Mouse (Mus musculus) MN1 (cell line): ENCODE data around the gene Cenpn.

ENCODE experiments used
- DNase-seq: peaks from one replicate; pipeline ENCODE4 v3.0.0-alpha.2; 2016; ENCODE audit warnings: low spot score

Gene Cenpn

DNA sequence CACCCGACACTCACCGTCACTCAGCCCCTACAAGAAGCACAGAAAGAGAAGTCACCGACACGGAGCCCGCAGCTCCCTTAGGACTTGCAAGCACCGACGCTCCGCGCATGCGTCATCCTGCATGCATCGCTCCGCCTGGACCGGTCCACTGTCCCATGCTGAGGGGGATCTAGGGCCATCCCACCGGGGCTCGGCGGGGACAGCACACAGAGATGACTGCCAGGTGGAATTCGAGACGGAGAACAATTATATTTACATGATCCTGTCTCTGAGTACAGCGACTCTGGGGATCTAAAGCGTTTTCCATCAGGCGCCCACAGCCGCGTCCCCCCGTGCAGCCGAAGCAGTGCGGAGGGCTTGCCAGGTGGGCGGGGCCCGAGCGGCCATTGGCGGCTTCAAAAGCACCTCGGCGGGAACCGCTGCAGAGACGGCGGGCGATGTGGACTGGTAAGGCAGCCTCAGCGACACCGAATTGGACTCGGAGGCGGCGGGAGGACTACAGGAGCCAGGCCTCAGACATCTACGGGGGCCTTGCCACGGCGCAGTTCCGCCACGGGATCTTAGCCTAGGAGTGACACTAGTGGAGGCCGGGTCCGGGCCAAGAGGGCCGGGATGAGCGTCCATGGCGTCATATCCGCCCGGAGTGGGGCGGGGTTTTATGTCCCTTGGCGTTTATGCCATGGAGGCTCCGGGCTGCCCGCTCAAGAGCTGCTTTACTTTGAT lies at the start of gene Cenpn, which contains the start of gene Cmc2:
Gene Cenpn (plus strand): TSS at position 394 of the 723 bp plus-strand sequence.
Gene Cmc2 (minus strand): TSS at position 119 of the 723 bp plus-strand sequence.
- DNase-seq = peak; percentile 99

DNA sequence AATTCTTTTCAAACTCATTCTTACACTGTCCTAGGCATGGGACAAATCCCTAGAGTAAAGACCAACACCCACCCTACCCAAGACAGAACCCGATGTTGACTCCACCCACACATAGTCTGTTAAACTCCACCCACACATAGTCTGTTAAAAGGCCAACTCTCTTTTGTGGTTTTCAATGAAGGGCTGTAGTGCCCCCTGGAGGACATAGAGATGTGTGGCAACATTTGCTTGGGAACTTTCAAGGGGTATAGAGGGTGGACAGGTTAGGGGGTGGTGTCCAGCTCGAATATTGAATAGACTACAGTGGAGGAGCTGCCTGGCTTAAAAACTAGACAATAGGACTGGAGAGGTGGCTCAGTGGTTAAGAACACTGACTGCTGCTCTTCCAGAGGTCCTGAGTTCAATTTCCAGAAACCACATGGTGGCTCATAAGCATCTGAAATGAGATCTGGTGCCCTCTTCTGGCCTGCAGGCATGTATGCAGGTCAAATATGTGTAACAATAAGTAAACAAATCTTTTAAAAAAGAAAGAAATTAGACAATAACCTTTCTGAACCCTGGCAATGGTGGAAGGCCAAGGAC lies 48.7 kb upstream of the Cenpn start:
- no peak for DNase-seq

DNA sequence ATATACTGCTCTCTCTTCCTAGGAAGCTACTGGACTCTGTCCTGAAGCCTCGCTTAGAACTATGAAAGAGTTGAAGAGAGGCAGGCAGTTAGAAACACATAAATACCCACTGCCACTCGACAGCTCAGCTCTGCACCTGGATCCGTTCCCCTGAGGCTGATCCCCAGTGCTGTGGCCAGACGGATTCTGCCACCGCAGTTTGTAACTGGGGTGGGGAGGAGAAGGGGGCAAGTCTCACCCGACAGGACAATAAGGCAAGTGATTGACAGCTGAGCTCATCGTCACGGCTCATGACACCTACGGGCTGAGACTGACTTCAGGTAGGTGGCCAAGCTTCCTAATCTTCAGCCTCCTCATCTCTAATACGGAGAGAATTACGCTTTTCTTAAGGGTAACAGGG lies 47.9 kb upstream of the Cenpn start:
- DNase-seq = no peak

DNA sequence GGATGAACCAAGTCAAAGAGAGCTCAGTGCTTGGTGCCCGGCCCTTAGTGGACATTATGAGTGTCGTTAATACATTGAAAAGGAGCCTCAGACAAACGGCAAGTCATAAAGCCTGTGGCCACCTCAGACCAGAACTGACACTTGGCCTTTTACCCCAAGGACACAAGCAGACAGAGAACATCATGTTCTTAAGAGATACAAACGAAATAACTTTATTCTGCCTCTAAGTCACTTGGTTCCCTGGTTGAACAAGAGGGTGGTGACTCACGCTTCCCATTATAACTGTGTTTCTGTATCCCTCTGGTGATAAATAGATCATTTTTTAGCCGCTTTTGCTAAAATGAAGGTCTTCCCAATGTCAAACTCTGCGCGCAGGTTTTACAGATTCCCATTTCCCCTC lies 47.5 kb upstream of the Cenpn start:
- DNase-seq = no peak

DNA sequence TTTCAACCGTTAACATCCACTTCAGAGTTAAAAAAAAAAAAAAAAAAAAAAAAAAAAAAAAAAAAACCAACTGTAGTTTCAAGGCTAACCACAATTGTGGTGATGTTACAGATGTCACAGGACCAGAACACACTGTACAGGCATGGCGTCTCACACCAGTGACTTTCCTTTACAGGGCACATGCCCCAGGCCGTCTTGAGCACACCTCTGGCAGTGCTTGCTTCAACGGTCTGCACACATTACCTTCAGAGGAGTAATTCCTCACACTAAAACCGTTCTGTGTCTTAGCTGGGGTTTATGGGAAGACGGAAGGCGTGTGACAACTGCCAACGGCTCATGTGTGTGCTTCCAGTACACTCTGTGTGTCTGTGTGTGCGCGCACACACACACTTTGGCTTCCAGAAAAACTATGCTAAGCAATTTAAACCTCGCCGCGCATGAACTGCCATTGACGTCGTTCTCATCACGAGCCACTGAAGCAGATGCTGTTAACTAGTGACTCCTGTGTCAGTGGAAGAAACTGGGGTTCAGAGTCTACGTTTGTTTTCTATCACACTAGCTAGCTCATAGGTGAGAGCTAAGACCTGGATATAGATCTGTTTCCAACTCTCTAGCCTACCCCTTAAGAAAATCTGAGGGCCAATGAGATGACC lies 45.6 kb upstream of the Cenpn start:
- DNase-seq = no peak

DNA sequence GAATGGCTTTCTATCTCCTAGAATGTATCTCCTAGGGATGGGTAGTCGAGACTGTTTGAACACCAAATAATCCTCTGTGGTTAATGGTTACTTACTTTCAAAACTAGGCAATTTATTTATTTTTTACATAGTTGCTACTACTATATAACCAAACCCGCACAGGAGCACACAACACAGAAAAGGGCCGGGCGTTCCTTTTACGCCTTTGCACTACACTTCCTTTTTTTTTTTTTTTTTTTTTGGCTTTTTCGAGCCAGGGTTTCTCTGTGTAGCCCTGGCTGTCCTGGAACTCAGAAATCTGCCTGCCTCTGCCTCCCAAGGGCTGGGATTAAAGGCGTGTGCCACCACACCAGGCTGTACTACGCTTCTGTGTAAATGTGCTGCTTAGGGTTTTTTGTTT lies 40.1 kb upstream of the Cenpn start:
- DNase-seq = no peak

DNA sequence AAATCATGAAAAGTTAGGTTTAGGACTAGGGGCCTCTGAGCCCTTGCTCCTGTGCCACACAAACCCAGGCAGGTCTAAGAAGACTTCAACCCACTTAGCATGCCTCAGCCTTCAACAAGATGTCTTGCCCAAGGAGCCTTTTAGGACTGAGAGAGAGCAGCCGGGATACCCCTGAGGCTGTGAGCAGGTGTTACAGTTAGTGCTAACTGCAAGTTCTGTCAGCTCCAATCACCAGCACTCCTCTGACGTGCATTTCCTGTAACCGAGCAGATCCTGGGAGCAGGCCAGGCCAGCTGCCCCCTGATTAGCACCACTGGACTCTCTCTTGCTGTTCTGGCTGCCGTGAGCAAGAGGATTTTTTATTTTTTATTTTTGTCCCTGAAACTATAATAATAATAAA lies 33.7 kb upstream of the Cenpn start:
- no peak for DNase-seq

DNA sequence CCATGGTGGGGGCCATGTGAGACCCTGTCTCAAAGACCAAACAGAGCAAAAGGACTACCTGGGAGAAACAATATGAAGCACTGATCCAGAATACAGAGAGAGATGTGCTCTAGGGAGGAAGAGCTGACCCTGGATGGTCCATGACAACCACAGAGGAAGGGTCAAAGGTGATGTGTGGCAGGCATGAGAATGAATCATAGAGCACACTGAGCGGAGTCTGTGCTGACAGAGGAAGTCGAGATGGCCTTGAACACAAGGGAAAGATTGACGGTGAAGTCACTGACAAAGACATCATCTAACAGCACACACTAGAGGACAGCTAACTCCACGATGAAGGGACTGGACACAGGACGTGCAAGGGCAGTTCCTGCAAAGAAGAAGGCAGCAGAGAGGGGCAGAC lies 30.1 kb upstream of the Cenpn start:
- DNase-seq = no peak

DNA sequence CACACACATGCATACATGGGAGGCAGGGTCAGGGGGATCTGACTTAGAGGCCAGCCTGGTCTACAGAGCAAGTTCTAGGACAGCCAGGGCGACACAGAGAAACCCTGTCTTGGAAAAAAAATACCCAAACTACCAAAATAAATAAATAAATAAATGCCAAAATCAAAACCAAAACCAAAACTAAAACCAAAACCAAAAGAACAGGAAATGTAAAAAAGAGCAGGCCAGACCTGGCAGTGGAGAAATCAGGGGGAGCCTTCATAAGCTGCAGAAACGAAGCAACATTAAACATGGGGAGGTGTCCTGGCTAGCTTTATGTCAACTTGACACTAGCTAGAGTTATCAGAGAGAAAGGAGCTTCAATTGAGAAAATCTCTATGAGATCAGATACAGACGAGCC lies 29.4 kb upstream of the Cenpn start:
- DNase-seq = no peak

DNA sequence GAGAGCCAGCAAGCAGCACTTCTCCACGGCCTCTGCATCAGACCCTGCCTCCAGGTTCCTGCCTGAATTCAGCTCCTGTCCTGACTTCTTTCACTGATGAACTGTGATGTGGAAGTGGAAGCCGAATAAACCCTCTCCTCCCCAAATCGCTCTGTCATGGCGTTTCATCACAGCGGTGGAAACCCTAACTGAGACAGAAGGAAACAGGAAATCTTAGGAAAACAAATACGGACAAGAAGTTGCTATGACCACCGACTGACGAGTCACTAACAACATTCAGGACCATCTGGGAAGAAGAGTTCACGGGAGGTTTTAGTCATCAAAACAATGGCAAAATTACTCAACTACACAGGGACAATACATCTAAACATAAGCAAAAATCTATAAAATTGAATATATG lies 28.9 kb upstream of the Cenpn start:
- DNase-seq = no peak

DNA sequence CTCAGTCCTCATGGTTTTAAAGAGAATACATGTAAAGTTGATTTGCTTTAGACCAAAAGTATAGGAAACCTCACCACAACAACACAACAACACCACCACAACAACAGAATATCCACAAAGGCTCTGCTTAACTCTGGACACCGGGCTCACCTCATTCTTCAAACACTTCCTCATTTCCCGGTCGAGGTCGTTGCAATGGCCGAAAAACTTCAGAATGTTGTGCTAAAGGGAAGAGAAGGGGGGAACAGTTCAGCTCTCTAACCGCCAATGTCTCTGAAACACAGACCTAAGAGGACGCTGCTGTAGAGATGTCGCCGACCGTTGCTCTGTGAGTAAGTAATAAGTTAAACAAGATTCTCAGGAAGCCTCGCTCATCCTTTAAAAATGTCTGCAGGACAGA lies 27.6 kb upstream of the Cenpn start:
- no peak for DNase-seq

DNA sequence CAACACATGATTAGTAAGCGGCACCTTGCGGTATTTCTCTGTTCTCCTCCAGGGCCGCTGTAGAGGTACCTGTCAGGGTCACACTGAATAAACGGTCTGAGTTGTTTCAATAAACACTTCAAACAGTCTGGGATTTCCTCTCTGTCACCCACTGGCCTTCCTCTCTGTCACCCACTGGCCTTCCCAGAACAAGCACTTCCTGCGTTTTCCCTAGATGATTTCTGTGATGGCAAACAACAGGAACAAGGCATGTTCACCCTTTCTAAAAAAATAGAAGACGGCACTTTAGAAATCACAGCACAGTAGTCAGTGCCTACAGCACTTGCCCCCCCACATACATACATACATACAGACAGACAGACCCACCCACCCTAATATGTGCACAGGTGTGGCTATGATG lies 26.0 kb upstream of the Cenpn start:
- no peak for DNase-seq

DNA sequence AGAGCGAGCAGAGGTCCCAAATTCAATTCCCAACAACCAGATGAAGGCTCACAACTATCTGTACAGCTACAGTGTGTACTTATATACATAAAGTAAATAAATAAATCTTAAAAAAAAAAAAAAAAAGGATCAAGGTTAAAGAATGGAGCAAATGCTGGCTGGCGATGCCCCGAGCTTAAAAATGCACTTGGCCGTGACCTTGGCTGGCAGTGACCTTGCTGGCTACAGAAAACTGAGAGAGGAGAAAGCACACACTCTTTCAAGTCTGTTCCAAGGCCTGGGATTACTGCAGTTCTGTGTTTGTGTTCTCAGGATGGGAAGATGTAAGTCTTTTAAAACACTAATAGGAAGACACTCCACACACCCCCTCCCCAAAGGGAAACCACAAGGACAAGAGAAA lies 16.8 kb upstream of the Cenpn start:
- DNase-seq = no peak

DNA sequence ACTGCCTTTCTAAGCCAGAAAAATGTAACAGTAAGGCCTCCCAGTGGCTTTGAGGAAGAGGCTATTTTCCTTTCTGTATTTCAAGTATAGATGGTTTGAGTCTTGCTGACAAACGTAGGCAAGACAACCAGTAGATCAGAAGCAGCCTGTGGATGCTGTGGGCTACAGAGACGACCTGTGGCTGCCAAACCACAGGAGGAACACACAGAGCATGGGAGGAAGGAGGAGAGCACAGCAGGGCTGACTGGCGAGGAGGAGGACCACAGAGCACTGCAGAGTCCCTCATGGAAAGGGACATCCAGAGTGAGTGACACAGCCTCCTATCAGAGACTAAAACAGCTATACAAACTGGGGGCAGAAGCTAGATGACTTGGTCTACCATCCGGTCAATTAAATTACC lies 16.3 kb upstream of the Cenpn start:
- DNase-seq = no peak

DNA sequence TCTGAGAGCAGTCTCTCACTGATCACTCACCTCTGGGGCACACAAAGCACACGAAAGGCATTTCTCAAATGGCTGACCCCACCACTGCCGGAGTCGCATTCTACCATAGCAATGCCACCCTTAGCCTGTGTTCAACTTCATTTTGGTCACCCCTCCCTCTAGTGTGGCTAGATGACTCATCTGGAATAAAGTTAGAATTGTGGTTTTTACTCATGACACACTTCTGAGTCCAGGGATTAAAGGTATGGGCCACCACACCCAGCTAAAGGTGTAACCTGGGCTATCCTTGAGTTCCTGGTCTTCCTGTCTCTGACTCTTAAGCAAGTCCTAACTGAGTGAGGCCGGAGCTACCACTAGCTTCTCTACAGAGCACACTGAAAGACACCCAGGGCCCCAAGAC lies 15.7 kb upstream of the Cenpn start:
- no peak for DNase-seq

DNA sequence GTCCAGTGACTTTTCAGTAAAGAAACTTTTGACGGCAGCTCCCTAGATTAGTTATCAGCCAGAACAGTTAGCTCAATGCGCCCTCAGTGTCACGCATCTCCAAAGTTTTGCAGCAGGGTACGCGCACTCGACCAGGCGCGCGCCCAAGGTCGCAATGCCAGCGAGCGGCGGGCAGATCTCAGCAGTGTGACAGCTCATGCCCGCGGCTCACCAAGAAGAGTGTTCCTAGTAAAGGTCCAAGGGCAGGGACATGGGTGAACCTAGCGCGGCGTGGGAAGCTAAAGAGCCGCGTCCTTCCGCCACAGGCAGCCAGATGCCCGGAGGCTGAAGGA lies 559 bp upstream of the Cenpn start:
- no peak for DNase-seq

DNA sequence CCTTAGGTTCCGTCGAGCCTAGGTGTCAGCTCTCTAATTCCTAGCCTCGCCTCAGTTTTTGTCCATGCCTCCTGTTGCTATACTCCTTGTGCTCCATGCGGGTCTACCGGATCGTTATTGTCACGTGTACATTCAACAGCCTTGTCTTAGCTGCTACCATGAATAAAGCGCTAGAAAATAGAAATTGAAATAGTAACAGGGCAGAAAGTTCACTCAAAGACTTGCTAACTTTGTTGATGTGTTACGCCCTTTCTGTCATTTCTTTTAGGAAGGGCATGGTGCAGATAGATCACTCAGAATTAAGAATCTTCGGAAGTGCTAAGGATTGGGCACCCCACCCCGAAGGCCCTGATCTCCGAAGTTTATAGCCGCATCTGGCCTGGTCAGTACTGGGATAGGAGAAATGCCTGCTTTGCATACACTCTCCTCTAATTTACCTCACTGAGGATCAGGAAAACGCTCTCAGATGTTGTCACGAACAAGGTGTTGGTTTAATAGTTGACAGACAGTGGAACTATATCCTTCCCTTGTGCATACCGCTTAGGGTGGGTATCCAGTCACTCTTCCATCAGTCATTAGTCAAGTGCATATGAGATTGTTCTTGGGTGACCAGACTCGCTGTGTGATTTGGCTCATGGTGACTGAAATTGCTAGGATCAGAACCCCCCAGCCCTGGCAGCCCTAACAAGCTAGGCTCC lies 679 bp downstream of the Cenpn start:
- no peak for DNase-seq

DNA sequence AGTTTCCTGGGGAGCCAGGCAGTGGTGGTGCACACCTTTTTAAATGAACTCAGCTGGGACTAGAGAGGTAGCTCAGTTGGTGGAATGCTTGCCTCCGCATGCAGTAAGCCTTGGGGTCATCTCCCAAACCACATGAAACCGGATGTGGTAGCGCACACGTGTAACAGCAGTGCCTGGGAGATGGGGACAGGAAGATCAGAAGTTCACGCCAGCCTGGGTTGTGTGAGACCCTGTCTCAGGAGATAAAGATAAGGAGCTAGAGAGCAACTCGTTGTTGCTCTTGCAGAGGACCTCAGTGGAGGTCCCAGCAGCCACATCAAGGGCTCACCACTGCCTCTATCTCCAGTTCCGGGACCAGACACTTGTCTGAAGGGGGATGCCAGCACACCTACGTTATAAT lies 2.0 kb downstream of the Cenpn start:
- DNase-seq = no peak

DNA sequence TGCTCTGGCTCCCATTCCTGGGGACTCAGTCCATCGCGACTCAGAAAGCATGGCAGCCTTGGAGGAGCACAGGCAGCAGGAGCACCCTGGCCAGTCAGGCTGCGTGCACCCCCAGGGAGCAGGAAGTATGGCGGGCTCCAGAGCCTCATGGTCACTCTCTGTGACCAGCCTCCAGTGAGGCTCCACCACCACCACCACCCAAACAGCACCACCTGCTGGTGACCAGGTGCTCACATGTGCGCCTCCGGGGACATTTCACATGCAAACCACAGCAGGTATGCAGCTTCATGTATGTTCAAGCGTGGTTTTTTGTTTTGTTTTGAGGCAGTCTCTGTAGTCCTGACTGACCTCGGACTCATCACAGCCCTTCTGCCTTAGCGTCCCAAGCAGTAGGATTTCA lies 6.3 kb downstream of the Cenpn start:
- peak; percentile 46 for DNase-seq

DNA sequence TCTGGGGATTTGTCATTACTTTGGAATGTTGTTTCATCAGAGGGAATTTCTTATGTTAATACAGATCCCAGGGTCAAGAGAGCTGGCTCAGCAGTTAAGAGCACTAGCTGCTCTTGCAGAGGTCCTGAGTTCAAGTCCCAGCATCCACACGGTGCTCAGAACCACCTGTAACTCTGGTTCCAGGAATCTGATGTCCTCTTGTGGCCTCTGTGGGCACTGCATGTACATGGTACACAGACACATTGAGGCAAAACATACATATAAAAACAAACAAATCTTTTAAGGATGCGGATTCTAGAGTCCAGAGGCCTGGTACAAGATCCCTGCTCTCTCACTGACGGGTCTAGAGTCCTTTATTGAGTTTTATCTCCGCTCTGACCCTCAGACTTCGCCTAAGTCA lies 7.1 kb downstream of the Cenpn start:
- no peak for DNase-seq

DNA sequence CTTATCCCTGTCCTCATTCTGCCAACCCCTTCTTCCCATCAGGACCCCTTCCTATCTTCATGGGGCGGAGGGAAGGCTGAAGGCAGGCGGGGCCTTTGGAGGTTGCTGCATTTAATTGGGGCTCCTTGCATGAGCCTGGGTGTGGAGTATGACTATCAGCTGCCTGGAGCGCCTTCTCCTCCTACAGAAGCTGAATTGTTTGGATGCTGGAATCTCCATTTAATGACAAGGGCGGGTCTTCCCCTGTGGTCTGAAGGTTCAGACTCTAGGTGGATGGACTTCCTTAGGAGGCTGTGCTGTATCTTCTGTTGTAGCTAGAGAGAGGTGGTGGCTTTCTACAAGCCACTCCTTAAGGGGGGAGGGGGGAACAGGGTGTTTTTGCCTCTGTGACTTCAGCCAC lies 13.4 kb downstream of the Cenpn start:
- DNase-seq = no peak

DNA sequence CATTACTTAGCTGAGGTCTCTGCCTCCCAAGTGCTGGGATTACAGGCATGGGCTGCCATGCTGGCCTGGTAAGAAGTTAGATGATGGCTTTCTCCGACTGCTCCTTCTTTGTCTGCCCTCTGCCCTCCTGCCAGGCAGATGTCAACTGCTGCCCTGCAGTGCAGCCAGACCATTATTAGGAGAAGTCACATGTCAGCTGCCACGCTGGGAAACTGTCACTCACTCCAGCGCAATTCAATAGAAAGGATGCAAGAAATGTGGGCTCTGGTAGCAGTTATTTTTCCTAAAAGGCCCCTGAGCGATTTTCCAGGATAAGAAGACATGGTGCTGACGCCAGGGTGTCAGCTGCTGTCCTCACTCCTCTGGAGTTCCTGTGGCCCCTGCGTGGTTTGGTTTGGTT lies 14.0 kb downstream of the Cenpn start:
- DNase-seq = no peak
